Mouse (Mus musculus): Measurements from ENCODE around the gene Trappc4.
"Not testable (repeated sequence)": the region's sequence is repeated elsewhere in the genome, so short reads cannot be mapped to it uniquely, and the experiment has no call there.

DNA sequence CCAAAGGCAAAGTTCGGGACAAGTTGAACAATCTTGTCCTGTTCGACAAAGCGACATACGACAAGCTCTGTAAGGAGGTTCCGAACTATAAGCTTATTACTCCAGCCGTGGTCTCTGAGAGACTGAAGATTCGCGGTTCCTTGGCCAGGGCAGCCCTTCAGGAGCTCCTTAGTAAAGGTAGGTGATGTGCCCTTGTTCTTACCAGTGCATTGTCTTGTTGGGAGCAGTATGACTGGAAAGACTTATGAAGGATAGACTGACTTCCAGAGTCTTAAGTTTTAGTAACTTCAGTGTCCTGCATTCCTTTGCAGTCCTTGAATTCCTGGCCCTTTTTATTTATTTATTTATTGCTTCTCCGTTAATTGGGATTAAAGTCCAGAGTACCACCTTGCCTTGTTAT is 1.3 kb upstream of the Trappc4 start:
- TF ChIP-seq POLR2A (IDR thresholded peaks at IDR 0.05; ENCODE audit: low read depth, low read length); CTCF (IDR thresholded peaks at IDR 0.05; ENCODE audit: borderline replicate concordance, insufficient read depth, low read length): not testable (repeated sequence)
